Comparison of ENCODE assay signal across 26 mouse cellular contexts in the genomic region with DNA sequence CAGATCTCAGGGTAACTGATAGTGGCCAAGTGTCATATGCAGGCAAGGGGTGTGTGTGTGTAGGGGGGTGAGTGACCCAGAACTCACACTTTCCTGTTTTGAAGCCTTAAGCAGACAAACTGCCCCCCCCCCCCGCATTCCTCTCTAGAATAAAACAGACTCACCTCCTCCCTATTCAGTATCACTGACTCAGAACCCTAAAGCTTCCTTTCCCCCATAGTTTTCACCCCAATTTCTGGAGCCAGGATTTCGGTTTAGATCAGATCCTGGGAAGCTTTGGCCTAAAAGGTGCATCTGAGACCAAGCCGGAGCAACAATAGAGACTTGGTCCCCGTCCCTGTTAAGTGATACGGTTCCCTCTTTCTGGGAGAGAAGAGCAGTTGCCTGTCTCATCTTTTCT. TPM values are rescaled to one million over a fixed set of nuclear protein-coding genes. Genes with fewer than 3 reads are reported as not detected.
DNase-seq lines count a peak whose midpoint lies in the region; ATAC-seq lines count a peak whose summit lies in the region.
"Had no signal": no experiment of that assay in that cellular context is flagged by ENCODE, and none has a peak within 500 bp of the region (broad histone marks: within the 10 kb centered on the region; RNA-seq: fewer than 3 reads in every experiment).

No protein-coding gene starts in this region.

- peaks cover 80% of the 10 kb centered on the region for H3K27me3 ChIP-seq in hindbrain, embryonic 11.5 days (ENCODE audit: control insufficient read depth, insufficient read depth, low read length)
- H3K27me3 ChIP-seq in hindbrain, embryonic 10.5 days (ENCODE audit: insufficient read depth, poor library complexity, severe bottlenecking): peaks cover 99% of the 10 kb centered on the region
- H3K27me3 ChIP-seq in hindbrain, embryonic 15.5 days: peaks cover 90% of the 10 kb centered on the region
- peaks cover 97% of the 10 kb centered on the region for H3K27me3 ChIP-seq in hindbrain, embryonic 13.5 days
- H3K27me3 ChIP-seq in midbrain, embryonic 11.5 days (ENCODE audit: control insufficient read depth, insufficient read depth, low read length): peaks cover 79% of the 10 kb centered on the region
- peaks cover 94% of the 10 kb centered on the region for H3K27me3 ChIP-seq in midbrain, embryonic 13.5 days

- no peak for ATAC-seq in hindbrain, embryonic 11.5 days (ENCODE audit: low FRiP score)
- ATAC-seq in hindbrain, embryonic 15.5 days (ENCODE audit: low FRiP score, low read depth): no peak
- no peak for ATAC-seq in hindbrain, embryonic 13.5 days (ENCODE audit: low FRiP score)
- ATAC-seq in midbrain, embryonic 11.5 days (ENCODE audit: low FRiP score): no peak
- ATAC-seq in midbrain, embryonic 13.5 days: no peak
- ATAC-seq: activated CD4-positive, CD25-positive, alpha-beta regulatory T cell, adult 4 months; forebrain, embryonic 13.5 days; forebrain, embryonic 15.5 days; Patski had no signal

- H3K9ac ChIP-seq in hindbrain, embryonic 11.5 days (ENCODE audit: low read depth, low read length): no peak overlapping the region
- no peak overlapping the region for H3K9ac ChIP-seq in hindbrain, embryonic 15.5 days
- H3K9ac ChIP-seq in hindbrain, embryonic 13.5 days: no peak overlapping the region
- no peak overlapping the region for H3K9ac ChIP-seq in midbrain, embryonic 11.5 days (ENCODE audit: low read length)
- no peak overlapping the region for H3K9ac ChIP-seq in midbrain, embryonic 13.5 days (replicated peaks)
- H3K9ac ChIP-seq: embryonic facial prominence, embryonic 12.5 days; forebrain, embryonic 13.5 days; forebrain, embryonic 15.5 days had no signal

- no peaks in the 10 kb centered on the region for H3K9me3 ChIP-seq in hindbrain, embryonic 11.5 days (ENCODE audit: control insufficient read depth, low read length)
- H3K9me3 ChIP-seq in hindbrain, embryonic 10.5 days: no peaks in the 10 kb centered on the region
- H3K9me3 ChIP-seq in hindbrain, embryonic 15.5 days: no peaks in the 10 kb centered on the region
- no peaks in the 10 kb centered on the region for H3K9me3 ChIP-seq in hindbrain, embryonic 13.5 days
- H3K9me3 ChIP-seq in midbrain, embryonic 11.5 days (ENCODE audit: control insufficient read depth, low read length): no peaks in the 10 kb centered on the region
- H3K9me3 ChIP-seq in midbrain, embryonic 13.5 days: no peaks in the 10 kb centered on the region
- H3K9me3 ChIP-seq: embryonic facial prominence, embryonic 10.5 days; embryonic facial prominence, embryonic 12.5 days; forebrain, embryonic 13.5 days; forebrain, embryonic 15.5 days; G1E had no signal

- peak; percentile 47 for DNase-seq in hindbrain, embryonic 11.5 days (ENCODE audit: low spot score)
- no peak for DNase-seq in hindbrain, embryonic 10.5 days (ENCODE audit: low spot score)
- peak; percentile 94 for DNase-seq in midbrain, embryonic 11.5 days (ENCODE audit: low spot score, missing footprints)
- no peak for DNase-seq in left cerebral cortex, adult 8-10 months (ENCODE audit: low spot score in 2 of 2)
- DNase-seq: adrenal gland, adult 8-10 months; adrenal gland, postnatal 14 days; adrenal gland, postnatal 36 days; cerebellum, adult 11-12 months; cerebellum, adult 2 months; cerebellum, adult 9-10 months; cerebellum, postnatal 25 days had no signal

- H3K4me1 ChIP-seq in hindbrain, embryonic 11.5 days (replicated peaks; ENCODE audit: control insufficient read depth, insufficient read depth, low read length): peaks cover 12% of the 10 kb centered on the region; the same call in 1 of the 2 replicates
- H3K4me1 ChIP-seq in hindbrain, embryonic 10.5 days (replicated peaks): peaks cover 35% of the 10 kb centered on the region
- peaks cover 37% of the 10 kb centered on the region for H3K4me1 ChIP-seq in hindbrain, embryonic 15.5 days (replicated peaks)
- H3K4me1 ChIP-seq in hindbrain, embryonic 13.5 days (replicated peaks): peaks cover 29% of the 10 kb centered on the region
- peaks cover 20% of the 10 kb centered on the region for H3K4me1 ChIP-seq in midbrain, embryonic 11.5 days (ENCODE audit: control insufficient read depth, insufficient read depth, low read length)
- H3K4me1 ChIP-seq in midbrain, embryonic 13.5 days (replicated peaks): peaks cover 34% of the 10 kb centered on the region

- no peak overlapping the region for H3K27ac ChIP-seq in hindbrain, embryonic 11.5 days (ENCODE audit: low read depth, low read length)
- no peak overlapping the region for H3K27ac ChIP-seq in hindbrain, embryonic 10.5 days
- no peak overlapping the region for H3K27ac ChIP-seq in hindbrain, embryonic 15.5 days (replicated peaks)
- no peak overlapping the region for H3K27ac ChIP-seq in hindbrain, embryonic 13.5 days
- H3K27ac ChIP-seq in midbrain, embryonic 11.5 days (ENCODE audit: low read depth, low read length): no peak overlapping the region
- no peak overlapping the region for H3K27ac ChIP-seq in midbrain, embryonic 13.5 days
- H3K27ac ChIP-seq: embryonic facial prominence, embryonic 10.5 days; embryonic facial prominence, embryonic 12.5 days; forebrain, embryonic 13.5 days; forebrain, embryonic 15.5 days had no signal

- H3K4me3 ChIP-seq in hindbrain, embryonic 11.5 days (ENCODE audit: low read depth, low read length): no peak overlapping the region
- no peak overlapping the region for H3K4me3 ChIP-seq in hindbrain, embryonic 10.5 days
- no peak overlapping the region for H3K4me3 ChIP-seq in hindbrain, embryonic 15.5 days
- H3K4me3 ChIP-seq in hindbrain, embryonic 13.5 days: no peak overlapping the region; the same call in 1 of the 2 replicates
- no peak overlapping the region for H3K4me3 ChIP-seq in midbrain, embryonic 11.5 days (ENCODE audit: low read depth, low read length)
- no peak overlapping the region for H3K4me3 ChIP-seq in midbrain, embryonic 13.5 days (replicated peaks)
- H3K4me3 ChIP-seq: forebrain, embryonic 15.5 days had no signal

- no peaks in the 10 kb centered on the region for H3K36me3 ChIP-seq in hindbrain, embryonic 11.5 days (ENCODE audit: control insufficient read depth, insufficient read depth, low read length)
- no peaks in the 10 kb centered on the region for H3K36me3 ChIP-seq in hindbrain, embryonic 10.5 days
- no peaks in the 10 kb centered on the region for H3K36me3 ChIP-seq in hindbrain, embryonic 15.5 days
- H3K36me3 ChIP-seq in hindbrain, embryonic 13.5 days: no peaks in the 10 kb centered on the region
- H3K36me3 ChIP-seq in midbrain, embryonic 11.5 days (ENCODE audit: control insufficient read depth, insufficient read depth, low read length): no peaks in the 10 kb centered on the region
- no peaks in the 10 kb centered on the region for H3K36me3 ChIP-seq in midbrain, embryonic 13.5 days
- H3K36me3 ChIP-seq: embryonic facial prominence, embryonic 10.5 days; embryonic facial prominence, embryonic 12.5 days; forebrain, embryonic 15.5 days; G1E had no signal

- no peak overlapping the region for H3K4me2 ChIP-seq in hindbrain, embryonic 11.5 days (replicated peaks; ENCODE audit: low read depth, low read length)
- H3K4me2 ChIP-seq in hindbrain, embryonic 15.5 days: 0 out of 2 replicates have a peak overlapping the region, but pooled peaks have one; percentile 87
- H3K4me2 ChIP-seq in hindbrain, embryonic 13.5 days: no peak overlapping the region
- no peak overlapping the region for H3K4me2 ChIP-seq in midbrain, embryonic 11.5 days
- H3K4me2 ChIP-seq in midbrain, embryonic 13.5 days (replicated peaks): no peak overlapping the region
- H3K4me2 ChIP-seq: forebrain, embryonic 13.5 days; forebrain, embryonic 15.5 days had no signal

- 7% methylated on average over 5 of the region's 5 CpGs for WGBS in hindbrain, embryonic 11.5 days
- 5% methylated on average over 5 of the region's 5 CpGs for WGBS in hindbrain, embryonic 10.5 days
- 9% methylated on average over 5 of the region's 5 CpGs for WGBS in hindbrain, embryonic 15.5 days
- WGBS in hindbrain, embryonic 13.5 days: 3% methylated on average over 5 of the region's 5 CpGs
- 2% methylated on average over 5 of the region's 5 CpGs for WGBS in midbrain, embryonic 11.5 days
- 3% methylated on average over 5 of the region's 5 CpGs for WGBS in midbrain, embryonic 13.5 days

RNA-seq across cellular contexts. Expression of gene Fev, which starts 1.8 kb away (rescaled TPM):
- 1.3 and 3.0 TPM in 2 replicates for polyA plus RNA-seq in hindbrain, embryonic 11.5 days (2014; fragmentation: Nextera tagmentation; extraction: Ambion mirVana)
- 0.25 and 0.89 TPM in 2 replicates for polyA plus RNA-seq in hindbrain, embryonic 10.5 days (2016; fragmentation: Nextera tagmentation; extraction: Ambion mirVana)
- 3.5 and 5.0 TPM in 2 replicates for polyA plus RNA-seq in hindbrain, embryonic 15.5 days (2015; fragmentation: Nextera tagmentation; extraction: Ambion mirVana)
- polyA plus RNA-seq in hindbrain, embryonic 13.5 days (2015; fragmentation: Nextera tagmentation; extraction: Ambion mirVana): 4.1 and 6.7 TPM in 2 replicates
- 0.41 and 0.69 TPM in 2 replicates for polyA plus RNA-seq in midbrain, embryonic 11.5 days (2014; fragmentation: Nextera tagmentation; extraction: Ambion mirVana)
- 1.8 and 5.1 TPM in 2 replicates for polyA plus RNA-seq in midbrain, embryonic 13.5 days (2015; fragmentation: Nextera tagmentation; extraction: Ambion mirVana)
- total RNA-seq in left cerebral cortex, adult 8-10 months (2022): under 1 TPM in 1 of 4 experiments, not detected in 3; 0.37 TPM
- polyA plus RNA-seq: activated CD4-positive, CD25-positive, alpha-beta regulatory T cell, adult 4 months; C2C12; cortical plate, adult 2 months; embryonic facial prominence, embryonic 10.5 days; embryonic facial prominence, embryonic 14.5 days; forebrain, embryonic 11.5 days; forebrain, embryonic 13.5 days; G1E; Patski had no signal

RNA-seq across cellular contexts. Expression of gene Cryba2, which starts 9.5 kb away (rescaled TPM):
- polyA plus RNA-seq in hindbrain, embryonic 11.5 days (2014; fragmentation: Nextera tagmentation; extraction: Ambion mirVana): 0.50 and 1.6 TPM in 2 replicates
- polyA plus RNA-seq in hindbrain, embryonic 10.5 days (2016; fragmentation: Nextera tagmentation; extraction: Ambion mirVana): not detected in 2 replicates
- 1.8 and 2.9 TPM in 2 replicates for polyA plus RNA-seq in hindbrain, embryonic 15.5 days (2015; fragmentation: Nextera tagmentation; extraction: Ambion mirVana)
- polyA plus RNA-seq in hindbrain, embryonic 13.5 days (2015; fragmentation: Nextera tagmentation; extraction: Ambion mirVana): 2.9 and 4.9 TPM in 2 replicates
- polyA plus RNA-seq in midbrain, embryonic 11.5 days (2014; fragmentation: Nextera tagmentation; extraction: Ambion mirVana): 0.19 TPM in 1 of 2 replicates, not detected in the other
- 0.64 and 1.9 TPM in 2 replicates for polyA plus RNA-seq in midbrain, embryonic 13.5 days (2015; fragmentation: Nextera tagmentation; extraction: Ambion mirVana)
- under 1 TPM in 1 of 4 experiments, not detected in 3; 0.58 TPM for total RNA-seq in left cerebral cortex, adult 8-10 months (2022)
- total RNA-seq: G1E had no signal
- polyA plus RNA-seq: activated CD4-positive, CD25-positive, alpha-beta regulatory T cell, adult 4 months; C2C12; embryonic facial prominence, embryonic 10.5 days; embryonic facial prominence, embryonic 14.5 days; forebrain, embryonic 11.5 days; forebrain, embryonic 13.5 days; forebrain, embryonic 15.5 days; G1E; Patski had no signal

RNA-seq across cellular contexts. Expression of gene Cdk5r2, which starts 28.7 kb away (rescaled TPM):
- polyA plus RNA-seq in hindbrain, embryonic 11.5 days (2014; fragmentation: Nextera tagmentation; extraction: Ambion mirVana): 4.6 and 5.3 TPM in 2 replicates
- 0.96 and 2.6 TPM in 2 replicates for polyA plus RNA-seq in hindbrain, embryonic 10.5 days (2016; fragmentation: Nextera tagmentation; extraction: Ambion mirVana)
- 11.1 and 12.4 TPM in 2 replicates for polyA plus RNA-seq in hindbrain, embryonic 15.5 days (2015; fragmentation: Nextera tagmentation; extraction: Ambion mirVana)
- 6.1 and 6.5 TPM in 2 replicates for polyA plus RNA-seq in hindbrain, embryonic 13.5 days (2015; fragmentation: Nextera tagmentation; extraction: Ambion mirVana)
- 5.7 and 5.8 TPM in 2 replicates for polyA plus RNA-seq in midbrain, embryonic 11.5 days (2014; fragmentation: Nextera tagmentation; extraction: Ambion mirVana)
- polyA plus RNA-seq in midbrain, embryonic 13.5 days (2015; fragmentation: Nextera tagmentation; extraction: Ambion mirVana): 4.8 and 7.1 TPM in 2 replicates
- 100 to 1,000 TPM; 264 to 303 (median 291) TPM for total RNA-seq in left cerebral cortex, adult 8-10 months (2022)
- total RNA-seq: G1E had no signal
- polyA plus RNA-seq: activated CD4-positive, CD25-positive, alpha-beta regulatory T cell, adult 4 months; G1E; Patski had no signal

RNA-seq across cellular contexts. Expression of gene Cfap65, which starts 52.0 kb away (rescaled TPM):
- 1.2 TPM in 2 replicates for polyA plus RNA-seq in hindbrain, embryonic 11.5 days (2014; fragmentation: Nextera tagmentation; extraction: Ambion mirVana)
- polyA plus RNA-seq in hindbrain, embryonic 10.5 days (2016; fragmentation: Nextera tagmentation; extraction: Ambion mirVana): 0.50 and 1.7 TPM in 2 replicates
- polyA plus RNA-seq in hindbrain, embryonic 15.5 days (2015; fragmentation: Nextera tagmentation; extraction: Ambion mirVana): 0.83 and 1.2 TPM in 2 replicates
- 0.56 and 1.2 TPM in 2 replicates for polyA plus RNA-seq in hindbrain, embryonic 13.5 days (2015; fragmentation: Nextera tagmentation; extraction: Ambion mirVana)
- 0.03 and 0.04 TPM in 2 replicates for polyA plus RNA-seq in midbrain, embryonic 11.5 days (2014; fragmentation: Nextera tagmentation; extraction: Ambion mirVana)
- polyA plus RNA-seq in midbrain, embryonic 13.5 days (2015; fragmentation: Nextera tagmentation; extraction: Ambion mirVana): 0.24 and 0.42 TPM in 2 replicates
- total RNA-seq in left cerebral cortex, adult 8-10 months (2022): 1 to 10 TPM; 2.6 to 4.8 (median 3.8) TPM
- total RNA-seq: adrenal gland, adult 18-20 months; adrenal gland, postnatal 14 days; adrenal gland, postnatal 36 days had no signal
- polyA plus RNA-seq: C2C12; embryonic facial prominence, embryonic 10.5 days; G1E; Patski had no signal

Comparison
In these comparisons a context has a peak if more than half of its experiments do, and no peak if none do; other contexts are left out.
1. DNase-seq: peak in hindbrain, embryonic 11.5 days (single experiment) and midbrain, embryonic 11.5 days (single experiment); none in hindbrain, embryonic 10.5 days (single experiment) and left cerebral cortex, adult 8-10 months (0 of 2).